Mouse (Mus musculus) duodenum, adult 2 months (tissue): ENCODE data around the gene Gm13287. TPM values are rescaled to one million over a fixed set of nuclear protein-coding genes. Genes with fewer than 3 reads are reported as not detected.

Experiments used
- polyA plus RNA-seq: library from polyadenylated mRNA; depleted of rRNA; stranded (reverse); fragments of >200 nt; gene quantifications from 2 replicates; pipeline ENCODE4 v1.2.3, GENCODE M21; 2012; ENCODE audit warnings: low replicate concordance; rRNA removed

Gm13287 gene
- 0.49 TPM in 1 of 2 replicates, not detected in the other for polyA plus RNA-seq

GRCm38 (mm10) chr4:88802954-88803353 is at the start of gene Gm13287:
TSS of gene Gm13287 (plus strand) at chr4:88803254.

GRCm38 (mm10) chr4:88754818-88755340 is 48.2 kb upstream of the Gm13287 start, which contains the start of gene Gm13271:
TSS of gene Gm13271 (plus strand) at chr4:88754868.

GRCm38 (mm10) chr4:88759610-88760268 is 43.3 kb upstream of the Gm13287 start, which contains the start of gene Gm13283:
TSS of gene Gm13283 (plus strand) at chr4:88760119.

GRCm38 (mm10) chr4:88773534-88773933 is 29.5 kb upstream of the Gm13287 start, which contains the start of gene Gm13290:
TSS of gene Gm13290 (plus strand) at chr4:88773834.

GRCm38 (mm10) chr4:88776622-88777021 is 26.4 kb upstream of the Gm13287 start, which contains the start of gene Gm13289:
TSS of gene Gm13289 (plus strand) at chr4:88776922.

GRCm38 (mm10) chr4:88779550-88779949 is 23.5 kb upstream of the Gm13287 start, which contains the start of gene Gm13272:
TSS of gene Gm13272 (plus strand) at chr4:88779850.

GRCm38 (mm10) chr4:88781831-88782230 is 21.2 kb upstream of the Gm13287 start, which contains the start of gene Ifnz:
TSS of gene Ifnz (plus strand) at chr4:88782131.

GRCm38 (mm10) chr4:88785409-88785808 is 17.6 kb upstream of the Gm13287 start, which contains the start of gene Gm13276:
TSS of gene Gm13276 (plus strand) at chr4:88785709.

GRCm38 (mm10) chr4:88788402-88788801 is 14.7 kb upstream of the Gm13287 start, which contains the start of gene Gm13277:
TSS of gene Gm13277 (plus strand) at chr4:88788632.

GRCm38 (mm10) chr4:88791250-88791649 is 11.8 kb upstream of the Gm13287 start, which contains the start of gene Gm13278:
TSS of gene Gm13278 (plus strand) at chr4:88791550.

GRCm38 (mm10) chr4:88793936-88794675 is 8.9 kb upstream of the Gm13287 start, which contains the start of gene Gm13275:
TSS of gene Gm13275 (plus strand) at chr4:88794487.

GRCm38 (mm10) chr4:88797097-88797496 is 6.0 kb upstream of the Gm13287 start, which contains the start of gene Gm13279:
TSS of gene Gm13279 (plus strand) at chr4:88797397.

GRCm38 (mm10) chr4:88799365-88799764 is 3.7 kb upstream of the Gm13287 start, which contains the start of gene Gm13285:
TSS of gene Gm13285 (plus strand) at chr4:88799665.

GRCm38 (mm10) chr4:88805231-88805630 is 2.2 kb downstream of the Gm13287 start, which contains the start of gene Gm13288:
TSS of gene Gm13288 (plus strand) at chr4:88805531.

GRCm38 (mm10) chr4:88815928-88816327 is 12.9 kb downstream of the Gm13287 start, which contains the start of gene Ifna7:
TSS of gene Ifna7 (plus strand) at chr4:88816228.

GRCm38 (mm10) chr4:88819659-88820058 is 16.6 kb downstream of the Gm13287 start, which contains the start of gene Ifna11:
TSS of gene Ifna11 (plus strand) at chr4:88819959.

GRCm38 (mm10) chr4:88827116-88827515 is 24.1 kb downstream of the Gm13287 start, which contains the start of gene Ifna6:
TSS of gene Ifna6 (plus strand) at chr4:88827416.

GRCm38 (mm10) chr4:88835225-88835624 is 32.2 kb downstream of the Gm13287 start, which contains the start of gene Ifna5:
TSS of gene Ifna5 (plus strand) at chr4:88835525.

GRCm38 (mm10) chr4:88841438-88841911 is 38.4 kb downstream of the Gm13287 start, which contains the start of gene Ifna4:
TSS of gene Ifna4 (plus strand) at chr4:88841861.

GRCm38 (mm10) chr4:88849698-88850097 is 46.6 kb downstream of the Gm13287 start, which contains the start of gene Ifna1:
TSS of gene Ifna1 (plus strand) at chr4:88850087.

